Mouse (Mus musculus): Measurements from ENCODE around the gene C8a. TPM values are rescaled to one million over a fixed set of nuclear protein-coding genes. Genes with fewer than 3 reads are reported as not detected.

The C8a gene
- polyA plus RNA-seq (2012; rRNA removed), result 43.3 and 47.1 TPM in 2 replicates

DNA sequence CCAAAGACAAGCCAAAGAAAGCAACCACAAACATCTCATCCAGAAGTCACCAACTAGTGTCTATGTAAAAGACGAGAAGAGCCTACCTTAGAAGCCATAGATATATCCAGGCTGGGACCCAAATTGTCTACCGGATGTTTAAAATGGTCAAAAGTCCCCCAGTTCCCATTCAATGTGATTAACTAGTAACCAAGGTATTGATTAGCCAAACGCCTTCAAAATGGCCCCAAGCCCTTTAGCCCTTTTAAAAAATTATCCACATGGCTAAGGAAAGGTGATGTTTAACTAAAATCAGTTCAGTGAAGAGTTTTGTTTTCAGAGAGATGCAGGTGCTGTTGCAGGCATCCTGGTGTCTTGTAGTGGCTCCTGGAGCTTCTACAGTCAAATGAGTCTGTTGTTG lies at the start of gene C8a:
C8a (minus strand) TSS at position 76 of the 400 bp plus-strand sequence.

DNA sequence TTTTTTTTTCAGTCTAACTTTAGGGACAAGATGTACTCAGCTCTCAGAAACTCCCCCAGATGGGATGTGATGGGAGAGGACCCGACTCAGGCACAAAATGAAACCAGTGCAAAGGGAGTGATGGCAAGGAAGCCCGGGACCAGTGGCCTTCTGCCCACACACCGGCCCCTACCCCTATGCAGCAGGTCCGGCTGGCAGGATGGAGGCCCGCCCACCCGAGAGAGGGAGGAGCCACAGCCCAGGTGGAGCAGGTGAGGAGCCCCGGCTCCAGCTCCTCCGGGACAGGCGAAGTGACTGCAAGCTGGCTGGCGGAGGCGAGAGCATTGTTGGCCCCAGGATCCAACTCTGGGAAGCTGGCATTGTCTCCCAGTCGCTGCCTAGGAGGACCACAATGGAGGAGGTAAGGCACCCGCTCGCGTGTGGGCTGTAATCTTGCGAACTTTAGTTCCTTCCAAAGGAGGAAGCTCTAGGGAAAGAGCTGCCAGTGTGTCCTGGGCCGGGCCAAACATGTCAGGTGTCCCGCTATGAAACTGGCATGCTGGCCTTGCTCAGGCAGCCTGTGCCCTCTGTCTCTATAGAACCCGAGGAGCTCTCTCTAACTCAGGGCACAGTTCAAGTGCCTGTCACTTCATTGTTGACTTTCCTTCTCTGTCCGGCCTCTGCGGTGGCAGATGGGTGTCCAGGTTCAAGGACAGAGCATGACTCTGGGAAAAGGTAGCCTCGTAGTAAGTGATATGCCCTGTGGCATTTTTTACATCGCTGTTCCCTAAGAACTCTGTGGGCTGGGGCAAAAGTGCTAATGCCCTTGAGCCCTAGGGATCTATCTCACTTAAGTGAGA lies 37.3 kb upstream of the C8a start, which contains the start of gene Fyb2:
Fyb2 (plus strand) TSS at position 166 of the 839 bp plus-strand sequence.

DNA sequence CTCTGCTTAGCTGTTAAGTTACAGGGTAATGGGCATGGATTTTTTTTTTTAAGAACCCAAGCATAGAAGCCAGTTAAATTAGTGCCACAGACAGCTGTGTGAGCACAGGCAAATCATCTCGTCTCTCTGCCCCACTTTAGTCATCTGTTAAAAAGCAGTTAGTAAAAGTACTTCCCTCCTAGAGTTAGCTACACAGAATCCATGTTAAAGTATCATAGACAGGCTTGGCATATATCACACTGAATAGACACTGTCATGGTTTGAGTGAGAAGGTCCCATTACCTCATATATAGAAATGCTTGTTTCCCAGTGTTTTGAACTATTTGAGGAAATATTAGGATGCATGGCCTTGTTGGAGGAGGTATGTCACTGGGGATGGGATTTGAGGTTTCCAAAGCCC lies 19.2 kb downstream of the C8a start, which contains the start of gene Gm17662:
Gm17662 (plus strand) TSS at position 301 of the 400 bp plus-strand sequence.

DNA sequence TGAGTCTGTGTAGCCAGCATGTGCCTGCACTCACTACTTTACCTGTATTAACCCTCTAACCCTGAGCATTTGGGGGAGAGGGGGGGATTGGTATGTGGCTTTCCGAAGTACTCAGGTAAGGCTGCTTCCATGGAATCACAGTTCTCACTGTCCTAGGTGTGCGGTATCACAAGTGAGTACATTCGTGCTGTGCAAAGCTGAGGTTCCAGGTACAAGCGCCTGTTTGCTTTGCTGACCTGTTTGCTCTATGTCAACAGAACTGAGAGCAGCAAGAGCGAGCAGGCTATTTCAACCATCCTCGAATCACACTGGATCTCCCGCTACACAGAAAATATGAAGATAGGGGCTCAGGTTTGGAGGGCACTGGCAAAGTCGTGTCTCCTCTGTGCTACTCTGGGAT lies 110.1 kb downstream of the C8a start, which contains the start of gene C8b:
C8b (plus strand) TSS at position 253 of the 400 bp plus-strand sequence.

Other genes starting within 250 kb of the C8a start
- gene C8b, start 110.1 kb downstream of the C8a start, polyA plus RNA-seq (2012; rRNA removed), result 160 and 175 TPM in 2 replicates
- not detected in 2 replicates for gene Gm17662, start 19.1 kb downstream of the C8a start, polyA plus RNA-seq (2012; rRNA removed)
- 1.0 and 1.6 TPM in 2 replicates for gene Fyb2, start 37.1 kb upstream of the C8a start, polyA plus RNA-seq (2012; rRNA removed)
- 0.60 and 0.64 TPM in 2 replicates for gene Prkaa2, start 233.5 kb upstream of the C8a start, polyA plus RNA-seq (2012; rRNA removed)